Mouse (Mus musculus): ENCODE measurements around the gene Slc9a5.

DNA sequence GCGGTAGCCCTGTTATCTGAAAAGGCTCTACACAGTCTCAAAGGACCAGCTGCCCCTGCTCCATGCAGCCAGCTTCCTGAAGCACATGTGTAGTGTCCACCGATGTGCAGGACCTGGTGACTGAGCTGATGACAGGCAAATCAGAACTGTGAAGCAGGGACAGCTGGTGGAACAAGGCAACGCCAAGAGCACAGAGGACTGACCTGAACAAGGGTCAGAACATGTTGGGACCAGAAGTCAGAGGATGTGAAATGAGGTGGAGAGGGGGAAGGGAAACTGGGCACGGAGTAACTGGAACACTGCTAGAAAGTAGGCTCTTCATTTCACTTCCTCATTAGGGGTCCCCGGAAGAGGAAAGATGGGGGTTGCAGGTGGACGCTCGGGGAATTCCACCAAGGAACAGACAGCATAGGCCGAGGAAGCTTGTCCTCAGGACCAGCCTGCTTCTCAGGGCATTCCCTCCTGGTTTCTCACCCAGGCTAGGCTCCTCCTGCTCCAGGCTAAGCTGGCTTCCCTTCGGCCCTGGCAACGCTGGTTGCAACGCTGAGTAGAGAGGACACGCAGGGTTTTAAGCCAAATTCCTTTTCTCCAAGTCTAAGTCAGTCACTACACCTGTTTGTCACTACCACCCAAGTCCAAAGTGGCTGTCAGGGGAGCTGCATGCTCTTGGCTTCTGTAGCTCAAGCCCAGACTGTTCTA is 44.6 kb downstream of the Slc9a5 start:
- TF ChIP-seq MAFK (IDR thresholded peaks at IDR 0.05; ENCODE audit: insufficient read depth, low read depth, low read length) (no peak), ZC3H11A (IDR thresholded peaks at IDR 0.05; ENCODE audit: borderline replicate concordance, low read depth, low read length) (no peak), ZNF384 (IDR thresholded peaks at IDR 0.05; ENCODE audit: low read depth, low read length) (no peak), CHD2 (IDR thresholded peaks at IDR 0.05; ENCODE audit: low read depth, low read length) (no peak)
